Mouse (Mus musculus): ENCODE results near the gene Ssh2. TPM values are rescaled to one million over a fixed set of nuclear protein-coding genes. Genes with fewer than 3 reads are reported as not detected.

The Ssh2 gene
- polyA plus RNA-seq, 1 experiment from 2014 or later: 10.9 TPM

DNA sequence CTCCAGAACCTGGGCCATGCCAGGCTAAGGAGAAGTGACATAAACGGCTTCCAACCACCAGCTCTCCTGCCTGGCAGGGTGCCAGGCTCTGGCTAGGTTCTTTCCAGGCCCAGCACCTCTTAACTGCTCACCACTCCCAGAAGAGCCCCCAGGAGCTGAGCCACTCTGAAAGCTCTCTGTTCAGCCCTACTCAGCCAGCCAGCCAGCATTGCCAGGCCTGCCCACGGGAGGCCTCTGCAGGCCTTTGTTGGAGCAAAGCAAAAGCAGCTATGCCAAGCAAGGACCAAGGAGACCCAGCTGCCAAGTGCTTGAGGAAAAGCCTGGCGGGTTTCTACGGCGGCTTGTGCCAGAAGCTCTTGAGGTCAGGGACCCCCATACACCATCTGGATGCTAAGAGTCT lies 270.7 kb downstream of the Ssh2 start:
- H3K4me1 ChIP-seq (ENCODE audit: control insufficient read depth, insufficient read depth, low read length): peaks cover 40% of the 10 kb centered on the region
- ATAC-seq (ENCODE audit: insufficient number of reproducible peaks, insufficient read depth, low FRiP score, low read depth): no peak
- no peak overlapping the region for H3K4me2 ChIP-seq (replicated peaks; ENCODE audit: low read depth, low read length)
- H3K9ac ChIP-seq (replicated peaks; ENCODE audit: low read depth, low read length): no peak overlapping the region
- no peaks in the 10 kb centered on the region for H3K27me3 ChIP-seq (ENCODE audit: control insufficient read depth, insufficient read depth, low read length)
- no peaks in the 10 kb centered on the region for H3K36me3 ChIP-seq (ENCODE audit: control insufficient read depth, insufficient read depth, low read length)
- no peak overlapping the region for H3K27ac ChIP-seq (ENCODE audit: low read length)
- no peaks in the 10 kb centered on the region for H3K9me3 ChIP-seq (ENCODE audit: control insufficient read depth, low read depth, low read length)
- no peak overlapping the region for H3K4me3 ChIP-seq (ENCODE audit: low read depth, low read length)
- WGBS: 72% methylated on average over 5 of the region's 5 CpGs

DNA sequence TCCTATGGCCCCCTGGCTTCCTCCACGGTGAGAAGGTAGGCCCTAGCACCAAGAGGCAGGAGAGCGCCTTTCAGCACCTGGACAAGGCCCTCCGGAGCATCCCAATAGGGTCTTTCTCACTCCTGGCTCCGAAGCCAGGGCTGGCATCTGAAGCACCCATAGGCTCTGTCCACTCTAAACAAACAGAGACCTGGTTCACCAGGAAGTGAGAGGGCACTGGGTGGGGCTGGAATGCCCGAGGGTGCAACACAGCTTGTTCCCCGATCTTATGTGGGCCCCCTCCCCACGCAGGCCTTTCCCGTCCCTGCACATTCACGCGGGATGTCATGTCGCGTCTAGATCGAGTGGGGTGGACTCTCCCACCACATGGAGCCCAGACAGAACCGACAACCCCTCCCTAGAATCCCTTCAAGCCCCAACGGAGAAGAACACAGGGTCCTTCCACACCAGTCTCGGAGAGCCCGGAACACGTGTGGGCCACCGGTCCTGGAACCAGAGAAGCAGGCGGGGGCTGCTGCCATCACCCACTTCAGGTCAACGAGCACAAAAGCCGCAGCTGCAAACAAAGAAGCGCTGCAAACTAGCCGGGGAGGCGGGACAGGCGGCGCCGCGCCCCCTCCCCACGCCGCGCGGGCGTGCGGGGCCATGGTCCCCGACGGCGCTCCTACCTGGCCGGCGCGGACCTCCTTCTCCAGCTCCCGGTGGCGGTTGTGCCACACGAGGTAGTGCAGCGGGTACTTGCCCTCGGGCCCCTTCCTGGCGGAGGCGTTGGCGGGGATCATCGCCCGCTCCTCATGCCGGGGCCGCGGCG lies 272.9 kb downstream of the Ssh2 start:
- Histone ChIP-seq H3K27me3 (ENCODE audit: control insufficient read depth, insufficient read depth, low read length) (no peaks in the 10 kb centered on the region), H3K36me3 (ENCODE audit: control insufficient read depth, insufficient read depth, low read length) (no peaks in the 10 kb centered on the region), H3K27ac (ENCODE audit: low read length) (no peak overlapping the region), H3K4me1 (ENCODE audit: control insufficient read depth, insufficient read depth, low read length) (peaks cover 40% of the 10 kb centered on the region), H3K4me2 (replicated peaks; ENCODE audit: low read depth, low read length) (peak overlapping the region; percentile 79), H3K4me3 (ENCODE audit: low read depth, low read length) (peak overlapping the region; percentile 74), H3K9me3 (ENCODE audit: control insufficient read depth, low read depth, low read length) (no peaks in the 10 kb centered on the region), H3K9ac (replicated peaks; ENCODE audit: low read depth, low read length) (peak overlapping the region; percentile 74)
- whole genome bisulfite sequencing: 2% methylated on average over 54 of the region's 55 CpGs
- no peak for ATAC-seq (ENCODE audit: insufficient number of reproducible peaks, insufficient read depth, low FRiP score, low read depth)

GRCm38 (mm10) chr11:77489591-77490235 lies 273.6 kb downstream of the Ssh2 start, which contains the start of gene Ankrd13b:
Gene Ankrd13b (minus strand): TSS chr11:77489678.
- no peaks in the 10 kb centered on the region for H3K27me3 ChIP-seq (ENCODE audit: control insufficient read depth, insufficient read depth, low read length)
- peak within 1 kb of the TSS; percentile 79 for H3K4me2 ChIP-seq (replicated peaks; ENCODE audit: low read depth, low read length)
- peaks cover 46% of the 10 kb centered on the region for H3K4me1 ChIP-seq (ENCODE audit: control insufficient read depth, insufficient read depth, low read length)
- H3K9ac ChIP-seq (replicated peaks; ENCODE audit: low read depth, low read length): peak within 1 kb of the TSS; percentile 74
- WGBS: 1% methylated on average over 69 of the region's 87 CpGs
- H3K9me3 ChIP-seq (ENCODE audit: control insufficient read depth, low read depth, low read length): no peaks in the 10 kb centered on the region
- ATAC-seq (ENCODE audit: insufficient number of reproducible peaks, insufficient read depth, low FRiP score, low read depth): peak; percentile 31; the same call in 1 of the 2 replicates
- H3K4me3 ChIP-seq (ENCODE audit: low read depth, low read length): peak within 1 kb of the TSS; percentile 74
- H3K36me3 ChIP-seq (ENCODE audit: control insufficient read depth, insufficient read depth, low read length): no peaks in the 10 kb centered on the region
- H3K27ac ChIP-seq (ENCODE audit: low read length): no peak within 1 kb of the TSS; the same call in 1 of the 2 replicates

GRCm38 (mm10) chr11:77490451-77490850 lies 274.4 kb downstream of the Ssh2 start:
- H3K9me3 ChIP-seq (ENCODE audit: control insufficient read depth, low read depth, low read length): no peaks in the 10 kb centered on the region
- H3K27me3 ChIP-seq (ENCODE audit: control insufficient read depth, insufficient read depth, low read length): no peaks in the 10 kb centered on the region
- 67% methylated on average over 6 of the region's 6 CpGs for WGBS
- H3K4me1 ChIP-seq (ENCODE audit: control insufficient read depth, insufficient read depth, low read length): peaks cover 48% of the 10 kb centered on the region
- H3K9ac ChIP-seq (replicated peaks; ENCODE audit: low read depth, low read length): no peak overlapping the region
- no peak for ATAC-seq (ENCODE audit: insufficient number of reproducible peaks, insufficient read depth, low FRiP score, low read depth)
- peak overlapping the region; percentile 79 for H3K4me2 ChIP-seq (replicated peaks; ENCODE audit: low read depth, low read length)
- H3K36me3 ChIP-seq (ENCODE audit: control insufficient read depth, insufficient read depth, low read length): no peaks in the 10 kb centered on the region
- peak overlapping the region; percentile 74; the same call in 1 of the 2 replicates for H3K4me3 ChIP-seq (ENCODE audit: low read depth, low read length)
- H3K27ac ChIP-seq (ENCODE audit: low read length): peak overlapping the region; percentile 96; the same call in 1 of the 2 replicates

GRCm38 (mm10) chr11:77491123-77491501 lies 275.0 kb downstream of the Ssh2 start:
- H3K36me3 ChIP-seq (ENCODE audit: control insufficient read depth, insufficient read depth, low read length): no peaks in the 10 kb centered on the region
- H3K27me3 ChIP-seq (ENCODE audit: control insufficient read depth, insufficient read depth, low read length): no peaks in the 10 kb centered on the region
- H3K4me3 ChIP-seq (ENCODE audit: low read depth, low read length): peak overlapping the region; percentile 62
- 1% methylated on average over 13 of the region's 13 CpGs for WGBS
- H3K27ac ChIP-seq (ENCODE audit: low read length): peak overlapping the region; percentile 96
- peaks cover 47% of the 10 kb centered on the region for H3K4me1 ChIP-seq (ENCODE audit: control insufficient read depth, insufficient read depth, low read length)
- no peaks in the 10 kb centered on the region for H3K9me3 ChIP-seq (ENCODE audit: control insufficient read depth, low read depth, low read length)
- peak; percentile 70 for ATAC-seq (ENCODE audit: insufficient number of reproducible peaks, insufficient read depth, low FRiP score, low read depth)
- peak overlapping the region; percentile 79 for H3K4me2 ChIP-seq (replicated peaks; ENCODE audit: low read depth, low read length)
- peak overlapping the region; percentile 21; the same call in 1 of the 2 replicates for H3K9ac ChIP-seq (replicated peaks; ENCODE audit: low read depth, low read length)

- Histone ChIP-seq H3K36me3 (ENCODE audit: control insufficient read depth, insufficient read depth, low read length) (no peaks in the 10 kb centered on the region), H3K4me3 (ENCODE audit: low read depth, low read length) (peak overlapping the region; percentile 62), H3K9me3 (ENCODE audit: control insufficient read depth, low read depth, low read length) (no peaks in the 10 kb centered on the region), H3K4me2 (replicated peaks; ENCODE audit: low read depth, low read length) (peak overlapping the region; percentile 79), H3K4me1 (ENCODE audit: control insufficient read depth, insufficient read depth, low read length) (peaks cover 47% of the 10 kb centered on the region), H3K27ac (ENCODE audit: low read length) (peak overlapping the region; percentile 96), H3K9ac (replicated peaks; ENCODE audit: low read depth, low read length) (peak overlapping the region; percentile 21; the same call in 1 of the 2 replicates), H3K27me3 (ENCODE audit: control insufficient read depth, insufficient read depth, low read length) (no peaks in the 10 kb centered on the region)
- ATAC-seq (ENCODE audit: insufficient number of reproducible peaks, insufficient read depth, low FRiP score, low read depth): peak; percentile 73
- WGBS: under 1% methylated on average over 23 of the region's 23 CpGs
Observed at GRCm38 (mm10) chr11:77491502-77492291, 275.6 kb downstream of the Ssh2 start.

- Histone ChIP-seq H3K36me3 (ENCODE audit: control insufficient read depth, insufficient read depth, low read length) (no peaks in the 10 kb centered on the region), H3K9ac (replicated peaks; ENCODE audit: low read depth, low read length) (peak overlapping the region; percentile 97; the same call in 1 of the 2 replicates), H3K4me1 (ENCODE audit: control insufficient read depth, insufficient read depth, low read length) (peaks cover 52% of the 10 kb centered on the region), H3K4me2 (replicated peaks; ENCODE audit: low read depth, low read length) (peak overlapping the region; percentile 79), H3K4me3 (ENCODE audit: low read depth, low read length) (peak overlapping the region; percentile 62), H3K27me3 (ENCODE audit: control insufficient read depth, insufficient read depth, low read length) (no peaks in the 10 kb centered on the region), H3K27ac (ENCODE audit: low read length) (peak overlapping the region; percentile 96), H3K9me3 (ENCODE audit: control insufficient read depth, low read depth, low read length) (no peaks in the 10 kb centered on the region)
- no peak for ATAC-seq (ENCODE audit: insufficient number of reproducible peaks, insufficient read depth, low FRiP score, low read depth)
- 0% methylated on average over 17 of the region's 18 CpGs for WGBS
Observed at GRCm38 (mm10) chr11:77492311-77492871, 276.3 kb downstream of the Ssh2 start.

DNA sequence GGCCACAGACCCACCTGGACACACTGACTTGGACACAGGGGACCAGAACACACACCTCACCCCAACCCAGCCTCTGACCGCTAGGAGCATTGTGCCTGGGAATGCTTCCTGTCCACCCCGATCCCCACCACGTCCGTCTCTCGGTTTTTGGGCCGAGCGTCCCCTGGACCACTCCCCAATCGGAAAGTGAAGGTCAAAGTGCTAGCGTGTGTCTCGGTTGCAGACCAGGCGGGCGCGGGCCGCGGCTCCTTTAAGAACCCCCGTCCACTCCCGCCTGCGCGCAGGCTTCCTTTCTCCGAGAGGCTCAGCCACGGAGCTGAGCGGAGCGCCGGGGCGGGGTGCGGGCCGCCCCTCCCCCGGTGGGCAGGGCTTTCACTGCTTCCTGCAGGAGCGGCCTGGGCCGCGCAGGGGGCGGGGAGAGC lies 276.8 kb downstream of the Ssh2 start:
- Histone ChIP-seq H3K4me2 (replicated peaks; ENCODE audit: low read depth, low read length) (peak overlapping the region; percentile 79), H3K36me3 (ENCODE audit: control insufficient read depth, insufficient read depth, low read length) (no peaks in the 10 kb centered on the region), H3K9ac (replicated peaks; ENCODE audit: low read depth, low read length) (peak overlapping the region; percentile 97), H3K9me3 (ENCODE audit: control insufficient read depth, low read depth, low read length) (no peaks in the 10 kb centered on the region), H3K27me3 (ENCODE audit: control insufficient read depth, insufficient read depth, low read length) (no peaks in the 10 kb centered on the region), H3K27ac (ENCODE audit: low read length) (peak overlapping the region; percentile 96), H3K4me3 (ENCODE audit: low read depth, low read length) (peak overlapping the region; percentile 62), H3K4me1 (ENCODE audit: control insufficient read depth, insufficient read depth, low read length) (peaks cover 54% of the 10 kb centered on the region)
- peak; percentile 77 for ATAC-seq (ENCODE audit: insufficient number of reproducible peaks, insufficient read depth, low FRiP score, low read depth)
- WGBS: 0% methylated on average over 29 of the region's 32 CpGs
